7 mouse cellular contexts compared by ENCODE assay signal in the genomic region with DNA sequence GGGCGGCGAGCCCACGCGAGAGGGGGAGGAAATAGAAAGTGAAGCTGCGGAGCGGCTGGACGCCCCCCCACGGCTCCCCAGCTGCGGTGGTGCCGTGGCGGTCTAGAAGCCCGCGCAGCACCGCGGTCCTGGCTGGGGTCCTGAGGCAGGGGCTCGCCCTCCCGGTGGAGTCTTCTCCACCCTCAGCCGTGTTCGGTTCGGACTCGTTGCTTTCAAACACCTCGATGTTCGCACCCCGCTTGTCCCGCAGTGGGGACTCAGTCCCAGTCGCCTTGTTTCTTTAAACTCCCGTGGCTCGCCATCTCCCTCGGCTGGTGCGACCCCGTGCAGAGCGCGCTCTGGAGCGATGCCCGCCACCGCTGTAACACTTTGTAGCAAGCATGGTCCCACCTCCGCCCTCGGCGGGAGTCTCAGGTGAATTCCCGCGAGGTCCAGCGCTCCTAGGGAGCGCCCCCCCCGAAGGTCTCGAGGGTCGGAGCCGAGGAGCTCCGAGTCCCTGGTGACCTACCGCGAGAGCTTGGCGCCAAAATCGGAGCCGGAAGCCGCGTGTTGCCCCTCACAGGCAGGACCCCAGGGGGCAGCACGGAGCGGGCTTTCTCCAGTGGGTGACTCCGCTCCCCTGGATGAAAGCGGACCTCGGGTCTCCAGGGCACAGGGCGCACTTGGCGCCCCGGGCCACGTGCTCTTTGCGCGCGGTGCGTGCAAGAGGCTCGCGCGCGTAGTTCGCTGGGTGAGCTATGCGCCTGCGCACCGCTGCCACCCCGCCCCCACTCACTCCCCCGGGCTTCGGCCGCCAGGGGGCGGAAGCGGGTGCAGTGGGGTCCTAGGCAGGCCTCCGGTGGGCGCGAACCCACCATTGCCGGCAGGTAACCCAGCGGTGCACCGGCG. TPM values are rescaled to one million over a fixed set of nuclear protein-coding genes. Genes with fewer than 3 reads are reported as not detected.
A peak's percentile ranks its signal among the peaks of the same experiment; 100 is the strongest.
DNase-seq lines count a peak whose midpoint lies in the region; ATAC-seq lines count a peak whose summit lies in the region.

No protein-coding gene starts in this region.

- H3K27me3 ChIP-seq in embryonic facial prominence, embryonic 12.5 days = no peaks in the 10 kb centered on the region
- no peaks in the 10 kb centered on the region for H3K27me3 ChIP-seq in limb, embryonic 11.5 days (ENCODE audit: control insufficient read depth, insufficient read depth, low read length)
- H3K27me3 ChIP-seq in midbrain, embryonic 12.5 days = no peaks in the 10 kb centered on the region

- H3K9ac ChIP-seq in embryonic facial prominence, embryonic 12.5 days = peak overlapping the region; percentile 100
- peak overlapping the region; percentile 100 for H3K9ac ChIP-seq in limb, embryonic 11.5 days (ENCODE audit: low read length)
- H3K9ac ChIP-seq in midbrain, embryonic 12.5 days (replicated peaks) = peak overlapping the region; percentile 100

- H3K4me3 ChIP-seq in embryonic facial prominence, embryonic 12.5 days = peak overlapping the region; percentile 100
- peak overlapping the region; percentile 99 for H3K4me3 ChIP-seq in limb, embryonic 11.5 days (ENCODE audit: low read depth, low read length)
- H3K4me3 ChIP-seq in midbrain, embryonic 12.5 days = peak overlapping the region; percentile 100

- ATAC-seq in embryonic facial prominence, embryonic 12.5 days (ENCODE audit: insufficient number of reproducible peaks, insufficient read depth, low FRiP score, low TSS enrichment) = no peak
- ATAC-seq in limb, embryonic 11.5 days (ENCODE audit: insufficient number of reproducible peaks, low FRiP score, low TSS enrichment, low read depth) = no peak
- ATAC-seq in midbrain, embryonic 12.5 days (ENCODE audit: low FRiP score, low read depth) = no peak

- H3K27ac ChIP-seq in embryonic facial prominence, embryonic 12.5 days = peak overlapping the region; percentile 97
- H3K27ac ChIP-seq in limb, embryonic 11.5 days (replicated peaks; ENCODE audit: low read depth, low read length) = peak overlapping the region; percentile 99
- H3K27ac ChIP-seq in midbrain, embryonic 12.5 days (replicated peaks) = peak overlapping the region; percentile 99

- peak overlapping the region; percentile 97 for H3K4me2 ChIP-seq in embryonic facial prominence, embryonic 12.5 days (replicated peaks)
- peak overlapping the region; percentile 96 for H3K4me2 ChIP-seq in limb, embryonic 11.5 days (ENCODE audit: low read depth, severe bottlenecking)
- H3K4me2 ChIP-seq in midbrain, embryonic 12.5 days (replicated peaks) = peak overlapping the region; percentile 99

- WGBS in embryonic facial prominence, embryonic 12.5 days = under 1% methylated on average over 88 of the region's 89 CpGs
- WGBS in limb, embryonic 11.5 days = under 1% methylated on average over 87 of the region's 89 CpGs
- WGBS in midbrain, embryonic 12.5 days = under 1% methylated on average over 88 of the region's 89 CpGs

- H3K4me1 ChIP-seq in embryonic facial prominence, embryonic 12.5 days = peaks cover 34% of the 10 kb centered on the region
- peaks cover 23% of the 10 kb centered on the region for H3K4me1 ChIP-seq in limb, embryonic 11.5 days (ENCODE audit: control insufficient read depth, insufficient read depth, low read length)
- peaks cover 46% of the 10 kb centered on the region for H3K4me1 ChIP-seq in midbrain, embryonic 12.5 days

- no peaks in the 10 kb centered on the region for H3K9me3 ChIP-seq in embryonic facial prominence, embryonic 12.5 days
- H3K9me3 ChIP-seq in limb, embryonic 11.5 days (ENCODE audit: control insufficient read depth, low read length) = no peaks in the 10 kb centered on the region
- H3K9me3 ChIP-seq in midbrain, embryonic 12.5 days = no peaks in the 10 kb centered on the region

- peak; percentile 97 for DNase-seq in adrenal gland, postnatal 14 days
- DNase-seq in heart, adult 18-20 months = peak; percentile 92 to 96
- peak; percentile 94 for DNase-seq in kidney, adult 18-20 months
- peak; percentile 94 for DNase-seq in limb, embryonic 11.5 days (ENCODE audit: low spot score)
- peak; percentile 78 for DNase-seq in skeletal muscle tissue, adult 2 months (ENCODE audit: low read depth, low spot score)

- H3K36me3 ChIP-seq in embryonic facial prominence, embryonic 12.5 days = peaks cover 15% of the 10 kb centered on the region
- H3K36me3 ChIP-seq in limb, embryonic 11.5 days (ENCODE audit: control insufficient read depth, insufficient read depth, low read length) = peaks cover 21% of the 10 kb centered on the region; the same call in 1 of the 2 replicates
- H3K36me3 ChIP-seq in midbrain, embryonic 12.5 days = peaks cover 19% of the 10 kb centered on the region

RNA-seq across cellular contexts. Expression of gene Ptma, which starts 1.3 kb away (rescaled TPM):
- total RNA-seq in adrenal gland, postnatal 14 days (2021) = 806 and 848 TPM in 2 replicates
- 3,116 and 3,315 TPM in 2 replicates for polyA plus RNA-seq in embryonic facial prominence, embryonic 12.5 days (2016; fragmentation: Nextera tagmentation; extraction: Ambion mirVana)
- 100 to 1,000 TPM; 212 TPM for total RNA-seq in heart, adult 18-20 months (2021)
- polyA plus RNA-seq in limb, embryonic 11.5 days (2014; fragmentation: Nextera tagmentation; extraction: Ambion mirVana) = 4,370 and 4,506 TPM in 2 replicates
- 2,626 and 2,824 TPM in 2 replicates for polyA plus RNA-seq in midbrain, embryonic 12.5 days (2016; fragmentation: Nextera tagmentation; extraction: Ambion mirVana)

RNA-seq across cellular contexts. Expression of gene Pde6d, which starts 54.6 kb away (rescaled TPM):
- total RNA-seq in adrenal gland, postnatal 14 days (2021) = 28.8 and 30.3 TPM in 2 replicates
- polyA plus RNA-seq in embryonic facial prominence, embryonic 12.5 days (2016; fragmentation: Nextera tagmentation; extraction: Ambion mirVana) = 90.5 and 92.4 TPM in 2 replicates
- 10 to 100 TPM; 45.0 to 49.5 TPM for total RNA-seq in heart, adult 18-20 months (2021)
- polyA plus RNA-seq in limb, embryonic 11.5 days (2014; fragmentation: Nextera tagmentation; extraction: Ambion mirVana) = 76.7 and 81.6 TPM in 2 replicates
- polyA plus RNA-seq in midbrain, embryonic 12.5 days (2016; fragmentation: Nextera tagmentation; extraction: Ambion mirVana) = 96.6 and 104 TPM in 2 replicates

RNA-seq across cellular contexts. Expression of gene Cops7b, which starts 54.9 kb away (rescaled TPM):
- total RNA-seq in adrenal gland, postnatal 14 days (2021) = 13.7 and 13.8 TPM in 2 replicates
- 56.1 and 57.7 TPM in 2 replicates for polyA plus RNA-seq in embryonic facial prominence, embryonic 12.5 days (2016; fragmentation: Nextera tagmentation; extraction: Ambion mirVana)
- total RNA-seq in heart, adult 18-20 months (2021) = 10 to 100 TPM in 1 of 2 experiments, 1 to 10 TPM in 1; 8.8 to 10.5 TPM
- polyA plus RNA-seq in limb, embryonic 11.5 days (2014; fragmentation: Nextera tagmentation; extraction: Ambion mirVana) = 57.8 and 61.6 TPM in 2 replicates
- polyA plus RNA-seq in midbrain, embryonic 12.5 days (2016; fragmentation: Nextera tagmentation; extraction: Ambion mirVana) = 62.4 and 62.6 TPM in 2 replicates
